Mouse (Mus musculus) liver, embryonic 13.5 days (tissue): Measurements from ENCODE around the gene Ccdc102a. TPM values are rescaled to one million over a fixed set of nuclear protein-coding genes. Genes with fewer than 3 reads are reported as not detected.

Experiments used
- ATAC-seq: fragments of 200-750 bp; cut with Nextera tagmentation; 2 replicates; pipeline ENCODE4 v1.8.0; 2017; ENCODE audit warnings: low read depth, mild to moderate bottlenecking, moderate number of reproducible peaks, moderate library complexity
- DNase-seq: peaks from one replicate; pipeline ENCODE4 v3.0.0; 2022
- H3K27ac ChIP-seq: fragments of 300-500 bp; sonication (generic); 2 replicates; pipeline ENCODE4 v1.5.1; 2015; ENCODE audit warnings: moderate library complexity, mild to moderate bottlenecking, inconsistent platforms
- H3K27me3 ChIP-seq: fragments of 300-500 bp; sonication (generic); 2 replicates; pipeline ENCODE4 v1.6.1; 2015; ENCODE audit warnings: mild to moderate bottlenecking, inconsistent platforms
- H3K36me3 ChIP-seq: fragments of 300-500 bp; sonication (generic); 2 replicates; pipeline ENCODE4 v1.6.1; 2015; ENCODE audit warnings: mild to moderate bottlenecking, inconsistent platforms
- H3K4me1 ChIP-seq: fragments of 300-500 bp; sonication (generic); replicated peaks from 2 replicates; pipeline ENCODE4 v1.6.1; 2015; ENCODE audit warnings: inconsistent platforms
- H3K4me2 ChIP-seq: fragments of 300-500 bp; sonication (generic); 2 replicates; pipeline ENCODE4 v1.6.1; 2015; ENCODE audit warnings: inconsistent platforms, mild to moderate bottlenecking, moderate library complexity
- H3K4me3 ChIP-seq: fragments of 300-500 bp; sonication (generic); replicated peaks from 2 replicates; pipeline ENCODE4 v1.5.1; 2015; ENCODE audit warnings: mild to moderate bottlenecking, inconsistent platforms
- H3K9ac ChIP-seq: fragments of 300-500 bp; sonication (generic); 2 replicates; pipeline ENCODE4 v1.6.1; 2015; ENCODE audit warnings: mild to moderate bottlenecking, inconsistent platforms
- H3K9me3 ChIP-seq: fragments of 300-500 bp; sonication (generic); replicated peaks from 2 replicates; pipeline ENCODE4 v1.6.1; 2016; ENCODE audit warnings: inconsistent platforms
- WGBS: fragments of 180-500 bp; shearing (Covaris S2); methylation state at CpG from one replicate; pipeline ENCODE4 v1.1.7; 2015; ENCODE audit not compliant: insufficient replicate concordance; 5-methylcytosine and 5-hydroxymethylcytosine counted together
- polyA plus RNA-seq: library from polyadenylated mRNA; unstranded; fragments of >200 nt; fragmentation: Nextera tagmentation; extraction: Ambion mirVana; gene quantifications from 2 replicates; pipeline ENCODE4 v1.2.1, GENCODE M21; 2015

The Ccdc102a gene
- polyA plus RNA-seq, 1 experiment from 2014 or later: 3.5 TPM

DNA sequence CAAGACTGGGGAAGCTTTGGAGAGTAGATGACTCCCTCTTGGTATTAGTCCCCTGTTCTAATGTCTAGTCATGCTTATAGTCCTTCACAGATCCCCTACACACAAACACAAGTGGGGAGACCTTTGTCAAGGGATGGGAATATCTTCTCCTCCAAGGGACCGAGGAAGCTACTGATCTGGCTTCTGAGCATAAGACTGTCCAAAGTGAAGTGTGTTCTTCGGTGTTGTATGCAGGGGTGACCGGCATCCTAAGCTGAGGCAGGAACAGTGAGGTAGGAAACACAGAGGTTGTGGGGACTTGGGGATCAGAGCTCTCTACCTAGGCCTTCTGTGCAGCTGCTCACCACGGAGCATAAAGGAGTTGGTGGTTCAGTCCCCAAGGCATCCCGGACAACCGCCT, 4.3 kb upstream of the Ccdc102a start:
- DNase-seq: no peak
- Histone ChIP-seq H3K4me3 (no peak overlapping the region), H3K9me3 (no peaks in the 10 kb centered on the region), H3K9ac (0 out of 2 replicates have a peak overlapping the region, but pooled peaks have one; percentile 54), H3K4me1 (peaks cover 60% of the 10 kb centered on the region), H3K27me3 (peaks cover 8% of the 10 kb centered on the region), H3K36me3 (no peaks in the 10 kb centered on the region), H3K4me2 (peak overlapping the region; percentile 46; the same call in 1 of the 2 replicates), H3K27ac (peak overlapping the region; percentile 73)
- 38% methylated on average over 6 of the region's 6 CpGs for WGBS
- no peak for ATAC-seq

DNA sequence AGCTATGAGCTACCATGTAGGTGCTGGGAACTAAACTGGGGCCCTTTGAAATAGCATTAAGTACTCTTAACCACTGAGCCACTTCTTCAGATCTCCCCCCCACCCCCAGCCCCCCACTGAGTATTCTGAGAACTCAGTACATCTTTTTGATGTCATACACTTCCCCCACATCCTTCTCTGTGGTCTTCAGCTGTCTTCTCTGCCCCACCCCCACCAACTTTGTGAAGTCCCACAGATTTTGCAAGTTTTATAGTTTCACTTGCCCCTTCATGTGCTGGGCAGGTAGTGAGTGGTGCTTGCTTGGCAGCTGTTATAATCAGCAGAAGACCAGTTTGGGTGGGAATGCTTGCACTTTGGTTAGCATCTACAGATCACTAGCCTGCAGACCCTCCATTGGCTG, 1.4 kb upstream of the Ccdc102a start:
- peaks cover 85% of the 10 kb centered on the region for H3K4me1 ChIP-seq
- no peaks in the 10 kb centered on the region for H3K9me3 ChIP-seq
- no peak overlapping the region for H3K9ac ChIP-seq
- no peak overlapping the region for H3K4me2 ChIP-seq
- H3K4me3 ChIP-seq: no peak overlapping the region
- no peak overlapping the region for H3K27ac ChIP-seq
- DNase-seq (no peak), ATAC-seq (no peak)
- no peaks in the 10 kb centered on the region for H3K36me3 ChIP-seq
- peaks cover 24% of the 10 kb centered on the region for H3K27me3 ChIP-seq

DNA sequence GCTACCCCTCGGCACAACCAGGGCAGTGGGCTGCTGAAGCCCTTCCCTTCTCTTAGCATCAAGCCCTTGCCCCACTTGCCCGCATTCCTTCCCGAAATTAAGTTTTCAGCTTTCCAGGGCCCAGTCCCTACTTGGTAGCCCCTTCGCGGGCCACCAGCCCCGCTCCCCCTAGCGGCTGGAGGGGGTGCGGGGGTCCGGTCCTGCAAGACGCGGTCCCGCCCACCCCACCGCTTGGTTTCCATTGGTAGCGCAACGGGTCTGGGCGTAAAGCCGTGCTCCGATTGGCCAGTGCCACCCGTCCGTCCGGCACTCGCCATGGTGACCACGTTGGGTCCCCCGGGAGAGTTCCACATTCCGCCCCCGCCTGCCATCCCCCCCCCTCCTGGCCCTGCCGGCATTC, 546 bp downstream of the Ccdc102a start:
- Histone ChIP-seq H3K4me2 (peak overlapping the region; percentile 96), H3K27ac (peak overlapping the region; percentile 39), H3K36me3 (no peaks in the 10 kb centered on the region), H3K4me1 (peaks cover 77% of the 10 kb centered on the region), H3K27me3 (peaks cover 43% of the 10 kb centered on the region), H3K9me3 (no peaks in the 10 kb centered on the region), H3K4me3 (peak overlapping the region; percentile 72), H3K9ac (peak overlapping the region; percentile 77)
- WGBS: under 1% methylated on average over 27 of the region's 27 CpGs
- peak; percentile 85 for ATAC-seq
- peak; percentile 80 for DNase-seq

DNA sequence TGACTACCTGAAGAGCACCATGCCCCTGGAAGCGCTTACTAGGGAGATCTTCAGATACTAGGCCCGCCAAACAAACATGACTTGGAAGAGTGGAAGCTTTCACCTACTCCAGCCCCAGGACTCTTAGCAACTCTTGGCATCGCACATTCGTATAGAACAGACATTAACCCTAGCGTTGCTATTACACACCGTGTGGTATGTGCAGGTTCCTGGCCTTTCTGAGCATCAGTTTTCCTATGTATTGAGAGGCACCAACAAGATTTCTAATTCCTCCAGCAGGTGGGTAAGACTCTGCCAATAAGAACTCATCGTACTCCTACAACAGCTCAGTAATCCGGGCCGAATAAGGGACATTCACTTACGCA, 956 bp downstream of the Ccdc102a start:
- ATAC-seq: peak; percentile 1; the same call in 1 of the 2 replicates
- H3K36me3 ChIP-seq: no peaks in the 10 kb centered on the region
- no peak for DNase-seq
- H3K27me3 ChIP-seq: peaks cover 47% of the 10 kb centered on the region
- WGBS: 6% methylated on average over 10 of the region's 10 CpGs
- no peak overlapping the region for H3K27ac ChIP-seq
- H3K9ac ChIP-seq: peak overlapping the region; percentile 77
- H3K4me2 ChIP-seq: peak overlapping the region; percentile 96
- H3K9me3 ChIP-seq: no peaks in the 10 kb centered on the region
- peaks cover 73% of the 10 kb centered on the region for H3K4me1 ChIP-seq
- H3K4me3 ChIP-seq: peak overlapping the region; percentile 72

DNA sequence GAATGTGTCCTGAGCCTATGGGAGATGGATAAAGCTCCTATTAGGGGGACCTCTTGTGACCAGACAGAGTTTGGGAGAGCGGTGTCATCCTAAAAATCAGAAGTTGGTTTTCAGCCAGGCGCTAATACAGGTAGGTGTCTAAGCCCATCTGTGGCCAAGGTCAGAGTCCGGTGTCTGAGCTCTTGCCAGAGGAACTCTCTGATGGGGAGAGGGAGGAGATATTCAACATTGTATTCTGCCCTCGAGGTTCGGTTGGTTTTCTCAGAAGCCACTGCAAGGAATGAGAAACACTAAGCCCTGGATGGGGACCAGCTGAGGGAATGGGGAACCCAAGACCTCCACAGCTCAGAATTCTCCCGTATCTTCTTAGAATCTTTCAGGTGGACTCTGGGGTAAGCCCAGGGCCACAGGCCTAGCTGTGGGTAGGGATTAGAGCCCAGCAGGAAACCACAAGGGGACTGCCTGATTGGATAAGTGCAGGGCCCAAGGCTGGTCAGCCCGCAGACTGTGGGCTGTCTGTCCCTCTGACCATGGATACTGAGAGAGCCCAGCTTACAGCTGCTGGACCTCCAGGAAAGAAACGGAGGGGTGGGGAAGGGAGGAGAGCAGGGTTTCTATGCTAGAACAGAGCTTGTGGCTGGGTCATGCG, 1.5 kb downstream of the Ccdc102a start:
- no peaks in the 10 kb centered on the region for H3K9me3 ChIP-seq
- peaks cover 50% of the 10 kb centered on the region for H3K27me3 ChIP-seq
- WGBS: 28% methylated on average over 9 of the region's 9 CpGs
- no peak for ATAC-seq
- no peak for DNase-seq
- H3K4me1 ChIP-seq: peaks cover 69% of the 10 kb centered on the region
- peak overlapping the region; percentile 77 for H3K9ac ChIP-seq
- peak overlapping the region; percentile 72 for H3K4me3 ChIP-seq
- H3K36me3 ChIP-seq: no peaks in the 10 kb centered on the region
- H3K4me2 ChIP-seq: peak overlapping the region; percentile 96
- H3K27ac ChIP-seq: no peak overlapping the region

DNA sequence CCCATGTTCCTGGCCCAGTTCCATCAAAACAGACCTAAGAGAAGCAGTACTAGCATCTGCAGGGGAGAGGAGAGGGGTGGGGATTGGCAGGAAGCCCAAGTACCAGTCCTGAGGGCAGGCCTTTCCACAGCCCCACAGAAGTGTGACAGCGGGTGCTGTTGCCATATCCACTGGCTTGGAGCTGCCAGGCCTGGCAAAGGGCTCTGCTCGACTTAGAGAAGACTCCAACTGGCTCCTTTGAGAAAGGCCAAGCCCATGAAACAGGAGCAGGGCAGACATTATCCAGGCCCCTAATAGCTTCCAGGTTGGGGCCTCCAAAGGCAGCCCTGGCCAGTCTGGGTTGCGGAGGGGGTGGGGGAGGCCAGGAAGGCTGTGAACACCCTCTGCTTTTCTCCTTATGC, 3.2 kb downstream of the Ccdc102a start:
- no peaks in the 10 kb centered on the region for H3K9me3 ChIP-seq
- peaks cover 52% of the 10 kb centered on the region for H3K27me3 ChIP-seq
- H3K36me3 ChIP-seq: no peaks in the 10 kb centered on the region
- no peak overlapping the region for H3K27ac ChIP-seq
- H3K4me2 ChIP-seq: no peak overlapping the region
- H3K9ac ChIP-seq: no peak overlapping the region
- no peak overlapping the region for H3K4me3 ChIP-seq
- 75% methylated on average over 3 of the region's 3 CpGs for WGBS
- ATAC-seq (no peak), DNase-seq (no peak)
- peaks cover 60% of the 10 kb centered on the region for H3K4me1 ChIP-seq

DNA sequence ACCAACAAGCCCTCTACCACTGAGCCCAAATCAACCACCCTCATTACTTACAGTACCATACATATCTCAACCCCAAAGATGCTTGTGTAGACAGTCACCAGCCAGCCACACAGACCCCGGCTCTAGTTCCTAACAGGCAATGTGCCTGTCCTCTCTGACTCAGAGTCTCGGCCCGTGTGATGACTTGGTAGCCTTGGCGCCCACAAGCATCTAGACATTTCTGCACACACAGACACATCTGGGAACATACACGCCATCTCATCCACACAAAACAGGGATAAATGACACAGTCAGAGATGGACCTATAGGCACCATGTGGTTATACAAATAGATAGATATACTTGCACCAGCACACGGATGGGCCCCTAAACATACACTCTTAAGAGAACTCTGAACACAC, 3.6 kb downstream of the Ccdc102a start:
- WGBS: 73% methylated on average over 6 of the region's 6 CpGs
- no peak overlapping the region for H3K4me3 ChIP-seq
- no peak for DNase-seq
- no peaks in the 10 kb centered on the region for H3K9me3 ChIP-seq
- H3K36me3 ChIP-seq: no peaks in the 10 kb centered on the region
- H3K27ac ChIP-seq: no peak overlapping the region
- H3K4me2 ChIP-seq: no peak overlapping the region
- ATAC-seq: no peak
- peaks cover 58% of the 10 kb centered on the region for H3K4me1 ChIP-seq
- H3K9ac ChIP-seq: no peak overlapping the region
- H3K27me3 ChIP-seq: peaks cover 52% of the 10 kb centered on the region

DNA sequence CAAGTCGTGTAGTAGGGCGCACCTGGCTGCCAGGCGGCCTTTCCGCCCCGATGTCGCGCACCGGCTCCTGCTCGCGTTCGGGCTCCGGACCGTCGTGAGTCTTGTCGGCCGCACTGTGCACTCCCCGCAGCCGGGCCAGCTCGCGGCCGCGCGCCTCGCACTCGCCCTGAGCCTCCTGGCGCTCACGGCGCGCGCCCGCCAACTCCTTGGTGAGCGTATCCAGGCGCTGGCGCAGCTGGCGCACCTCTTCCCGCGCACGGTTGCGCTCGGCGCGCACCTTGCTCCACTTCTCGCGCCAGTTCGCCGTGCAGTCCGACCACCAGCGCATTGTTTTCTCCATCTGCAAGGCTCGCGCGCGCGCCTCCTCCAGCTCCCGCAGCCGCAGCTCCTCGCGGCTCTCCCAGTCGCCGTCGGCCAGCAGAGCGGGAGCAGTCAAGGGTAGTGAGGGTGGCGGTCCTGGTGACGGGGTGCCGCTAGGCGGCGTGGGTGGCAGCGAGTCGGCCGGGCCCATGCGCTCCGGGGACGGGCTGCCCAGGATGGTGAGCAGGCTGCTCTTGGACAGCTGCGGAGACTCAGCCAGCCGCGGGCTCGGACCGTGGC, 4.7 kb downstream of the Ccdc102a start:
- H3K9ac ChIP-seq: no peak overlapping the region
- peak overlapping the region; percentile 58 for H3K4me2 ChIP-seq
- peaks cover 48% of the 10 kb centered on the region for H3K27me3 ChIP-seq
- peaks cover 58% of the 10 kb centered on the region for H3K4me1 ChIP-seq
- peak; percentile 26; the same call in 1 of the 2 replicates for ATAC-seq
- no peaks in the 10 kb centered on the region; the same call in 1 of the 2 replicates for H3K36me3 ChIP-seq
- H3K9me3 ChIP-seq: no peaks in the 10 kb centered on the region
- WGBS: 38% methylated on average over 77 of the region's 77 CpGs
- no peak overlapping the region for H3K27ac ChIP-seq
- peak; percentile 49 for DNase-seq
- peak overlapping the region; percentile 30 for H3K4me3 ChIP-seq

DNA sequence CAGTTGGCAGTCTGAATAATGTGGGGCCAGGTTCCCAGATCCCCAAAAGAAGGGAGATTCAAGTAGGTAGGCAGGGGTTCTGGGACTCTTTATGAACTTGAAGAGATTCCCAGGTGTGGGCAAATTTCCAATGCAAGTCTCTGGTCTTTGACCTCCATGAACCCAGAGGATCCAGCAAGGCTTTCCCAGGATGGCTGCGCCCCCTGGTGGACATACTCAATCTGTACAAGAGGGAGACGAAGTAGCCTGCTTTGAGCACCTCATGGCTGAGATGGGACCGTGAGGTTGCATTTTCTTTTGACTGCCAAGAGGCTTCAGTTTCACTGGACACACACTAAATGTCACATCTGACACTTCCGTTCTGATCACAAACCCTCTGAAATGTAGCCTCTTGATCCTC, 9.1 kb downstream of the Ccdc102a start:
- Histone ChIP-seq H3K4me1 (peaks cover 26% of the 10 kb centered on the region), H3K27me3 (peaks cover 24% of the 10 kb centered on the region), H3K4me3 (no peak overlapping the region), H3K9me3 (no peaks in the 10 kb centered on the region), H3K9ac (0 out of 2 replicates have a peak overlapping the region, but pooled peaks have one; percentile 22), H3K4me2 (no peak overlapping the region), H3K27ac (peak overlapping the region; percentile 48), H3K36me3 (peaks cover 6% of the 10 kb centered on the region; the same call in 1 of the 2 replicates)
- 6% methylated on average over 4 of the region's 4 CpGs for WGBS
- peak; percentile 79 for DNase-seq
- peak; percentile 75 for ATAC-seq

DNA sequence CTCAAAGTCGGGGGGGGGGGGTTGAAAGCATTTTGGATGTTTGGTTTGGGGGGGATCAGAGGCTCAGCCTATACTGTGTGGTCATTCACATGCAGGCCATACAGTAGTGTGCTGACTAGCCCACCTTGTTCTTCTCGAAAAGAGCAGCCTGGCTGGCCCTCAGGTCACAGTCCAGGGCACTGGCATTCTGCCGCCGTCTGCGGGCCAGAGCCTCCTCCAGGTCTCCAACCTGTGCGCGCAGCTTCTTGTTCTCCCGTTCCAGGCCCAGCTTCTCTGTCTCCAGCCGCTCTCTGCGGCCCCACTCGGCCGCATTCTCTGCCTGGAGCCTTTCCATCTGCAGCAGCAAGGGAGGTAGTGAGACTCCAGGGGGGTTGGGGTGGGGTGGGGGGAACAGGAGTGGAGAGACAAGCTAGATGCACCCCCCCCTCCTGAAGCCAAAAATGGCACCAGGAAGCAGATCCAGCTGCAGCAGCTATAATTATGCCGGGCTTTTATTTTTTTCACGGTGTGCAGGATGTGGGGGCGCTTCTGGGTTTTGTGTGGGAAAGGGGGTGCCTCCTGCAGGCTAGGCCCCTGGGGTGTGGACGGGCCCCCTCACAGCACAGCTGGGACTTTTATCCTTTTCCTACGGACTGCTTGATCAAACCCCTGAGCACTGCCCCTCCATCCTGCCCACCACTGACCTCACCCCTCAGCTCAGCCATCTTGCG, 10.2 kb downstream of the Ccdc102a start:
- Histone ChIP-seq H3K27ac (0 out of 2 replicates have a peak overlapping the region, but pooled peaks have one; percentile 2), H3K9me3 (no peaks in the 10 kb centered on the region), H3K4me3 (no peak overlapping the region), H3K4me2 (no peak overlapping the region), H3K36me3 (peaks cover 6% of the 10 kb centered on the region; the same call in 1 of the 2 replicates), H3K9ac (no peak overlapping the region), H3K27me3 (peaks cover 13% of the 10 kb centered on the region), H3K4me1 (peaks cover 15% of the 10 kb centered on the region)
- WGBS: 83% methylated on average over 18 of the region's 18 CpGs
- DNase-seq: no peak
- no peak for ATAC-seq

DNA sequence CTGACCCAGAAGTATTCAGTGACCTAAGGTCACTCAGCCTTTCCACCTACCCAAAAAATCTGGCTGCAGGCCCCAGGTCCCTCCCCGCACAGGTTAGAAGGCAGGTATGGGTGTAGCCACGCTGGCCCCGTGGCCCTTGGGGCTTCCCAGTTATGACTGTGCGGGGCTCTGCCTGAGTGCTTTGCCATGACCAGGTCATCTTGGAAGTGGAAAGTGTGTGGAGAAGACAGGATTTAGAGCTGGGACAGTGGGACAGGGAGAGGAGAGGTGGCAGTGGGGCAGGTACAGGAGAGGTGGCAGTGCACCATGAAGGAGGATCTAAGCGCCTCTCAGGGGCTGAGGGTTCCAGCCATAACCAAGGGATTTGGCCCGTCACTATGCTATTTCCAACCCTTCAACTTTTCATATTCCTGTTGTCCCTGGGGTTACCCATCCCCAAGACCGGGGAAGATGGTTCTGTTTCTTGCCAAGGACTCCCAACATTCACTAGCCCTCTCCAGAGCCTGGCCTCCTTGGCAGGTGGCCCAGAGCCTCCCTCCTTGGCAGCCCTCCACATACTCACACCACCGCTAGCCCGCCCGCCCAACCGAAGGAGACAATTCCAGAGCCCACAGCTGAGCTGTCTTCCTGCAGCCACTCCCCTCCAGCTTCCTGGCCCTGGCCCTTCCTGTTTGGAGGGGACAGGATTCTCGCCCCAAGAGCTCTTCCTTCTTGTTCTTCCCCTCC, 13.3 kb downstream of the Ccdc102a start:
- H3K27me3 ChIP-seq: no peaks in the 10 kb centered on the region
- no peak overlapping the region for H3K9ac ChIP-seq
- ATAC-seq (no peak), DNase-seq (no peak)
- peak overlapping the region; percentile 53; the same call in 1 of the 2 replicates for H3K27ac ChIP-seq
- H3K4me1 ChIP-seq: peaks cover 44% of the 10 kb centered on the region
- WGBS: 76% methylated on average over 12 of the region's 12 CpGs
- no peak overlapping the region for H3K4me3 ChIP-seq
- no peaks in the 10 kb centered on the region for H3K9me3 ChIP-seq
- H3K36me3 ChIP-seq: peaks cover 6% of the 10 kb centered on the region; the same call in 1 of the 2 replicates
- H3K4me2 ChIP-seq: no peak overlapping the region
